ENCODE assay signal across 13 mouse cellular contexts in genomic region chr10:43285541-43285940, GRCm38 (mm10).
DNase-seq lines count a peak whose midpoint lies in the region.
"Had no signal": no experiment of that assay in that cellular context is flagged by ENCODE, and none has a peak within 500 bp of the region (broad histone marks: within the 10 kb centered on the region; RNA-seq: fewer than 3 reads in every experiment).

No protein-coding gene starts in this region.

- peak; percentile 29 for DNase-seq in heart, adult 11 months
- DNase-seq in heart, postnatal 4 days = no peak
- peak; percentile 56 to 67 for DNase-seq in right cerebral cortex, postnatal 10 days (ENCODE audit: low spot score in 2 of 2)
- DNase-seq in right cerebral cortex, adult 2 months (ENCODE audit: low spot score in 2 of 2) = no peak
- peak; percentile 30 for DNase-seq in fibroblast of lung, adult 2 months (ENCODE audit: low read depth)
- no peak for DNase-seq in embryo, embryonic 9.5 days (ENCODE audit: extremely low spot score)
- no peak for DNase-seq in lung, postnatal 36 days
- DNase-seq: adrenal gland, adult 2 months; adrenal gland, postnatal 25 days; cerebellum, adult 2 months; gastrocnemius, adult 2 months; gastrocnemius, postnatal 25 days; heart, postnatal 36 days had no signal

Comparison
In these comparisons a context has a peak if more than half of its experiments do, and no peak if none do; other contexts are left out.
1. DNase-seq: peak in heart, adult 11 months (single experiment), right cerebral cortex, postnatal 10 days (2 of 2) and fibroblast of lung, adult 2 months (single experiment); none in heart, postnatal 4 days (single experiment), right cerebral cortex, adult 2 months (0 of 2), embryo, embryonic 9.5 days (single experiment) and lung, postnatal 36 days (single experiment).